Mouse (Mus musculus): ENCODE results near the gene Arhgef16.

The Arhgef16 gene

GRCm38 (mm10) chr4:154301466-154301881, at the start of gene Arhgef16:
Gene Arhgef16 (minus strand): TSS chr4:154301676.
- DNase-seq (ENCODE audit: low spot score), result no peak

- no peak for DNase-seq (ENCODE audit: low spot score)
These were observed 46.8 kb upstream of the Arhgef16 start for GRCm38 (mm10) chr4:154348197-154348786.

- no peak for DNase-seq (ENCODE audit: low spot score)
These were observed 45.5 kb upstream of the Arhgef16 start for GRCm38 (mm10) chr4:154346731-154347522.

- no peak for DNase-seq (ENCODE audit: low spot score)
These were observed 35.2 kb upstream of the Arhgef16 start for GRCm38 (mm10) chr4:154336650-154337049.

- no peak for DNase-seq (ENCODE audit: low spot score)
These were observed 34.3 kb upstream of the Arhgef16 start, which contains the start of gene B230104I21Rik for GRCm38 (mm10) chr4:154335761-154336160. Gene B230104I21Rik (plus strand): TSS chr4:154336127.

- no peak for DNase-seq (ENCODE audit: low spot score)
These were observed 33.4 kb upstream of the Arhgef16 start for GRCm38 (mm10) chr4:154334699-154335402.

GRCm38 (mm10) chr4:154333300-154333699, 31.8 kb upstream of the Arhgef16 start:
- DNase-seq (ENCODE audit: low spot score), result no peak

- no peak for DNase-seq (ENCODE audit: low spot score)
These were observed 29.8 kb upstream of the Arhgef16 start for GRCm38 (mm10) chr4:154331271-154331670.

- DNase-seq (ENCODE audit: low spot score), result no peak
These were observed 28.5 kb upstream of the Arhgef16 start for GRCm38 (mm10) chr4:154330001-154330400.

- DNase-seq (ENCODE audit: low spot score), result no peak
These were observed 27.4 kb upstream of the Arhgef16 start for GRCm38 (mm10) chr4:154328836-154329235.

GRCm38 (mm10) chr4:154328431-154328830, 27.0 kb upstream of the Arhgef16 start:
- no peak for DNase-seq (ENCODE audit: low spot score)

- no peak for DNase-seq (ENCODE audit: low spot score)
These were observed 23.9 kb upstream of the Arhgef16 start for GRCm38 (mm10) chr4:154325410-154325809.

- DNase-seq (ENCODE audit: low spot score), result no peak
These were observed 12.1 kb upstream of the Arhgef16 start for GRCm38 (mm10) chr4:154313622-154313967.

GRCm38 (mm10) chr4:154312935-154313621, 11.6 kb upstream of the Arhgef16 start:
- no peak for DNase-seq (ENCODE audit: low spot score)

- DNase-seq (ENCODE audit: low spot score), result no peak
These were observed 10.8 kb upstream of the Arhgef16 start for GRCm38 (mm10) chr4:154312143-154312812.

- no peak for DNase-seq (ENCODE audit: low spot score)
These were observed 9.2 kb upstream of the Arhgef16 start for GRCm38 (mm10) chr4:154310576-154311262.

- no peak for DNase-seq (ENCODE audit: low spot score)
These were observed 7.7 kb upstream of the Arhgef16 start for GRCm38 (mm10) chr4:154309131-154309530.

GRCm38 (mm10) chr4:154299541-154300271, 1.8 kb downstream of the Arhgef16 start:
- DNase-seq (ENCODE audit: low spot score), result no peak

- DNase-seq (ENCODE audit: low spot score), result no peak
These were observed 3.7 kb downstream of the Arhgef16 start for GRCm38 (mm10) chr4:154297761-154298160.

- DNase-seq (ENCODE audit: low spot score), result no peak
These were observed 7.2 kb downstream of the Arhgef16 start for GRCm38 (mm10) chr4:154294262-154294731.

All from urinary bladder, postnatal 10 days (tissue).